Mouse (Mus musculus) forebrain, embryonic 15.5 days (tissue): ENCODE results near the gene Tle6. TPM values are rescaled to one million over a fixed set of nuclear protein-coding genes. Genes with fewer than 3 reads are reported as not detected.

Source experiments
- ATAC-seq: fragments of 200-750 bp; cut with Nextera tagmentation; replicated peaks from 2 replicates; pipeline ENCODE4 v1.8.0; 2017; ENCODE audit warnings: mild to moderate bottlenecking, moderate TSS enrichment, moderate library complexity
- H3K27ac ChIP-seq: fragments of 300-500 bp; sonication (generic); replicated peaks from 2 replicates; pipeline ENCODE4 v1.5.1; 2015; ENCODE audit warnings: mild to moderate bottlenecking, inconsistent platforms
- H3K27me3 ChIP-seq: fragments of 300-500 bp; sonication (generic); 2 replicates; pipeline ENCODE4 v1.6.1; 2015; ENCODE audit warnings: inconsistent platforms
- H3K36me3 ChIP-seq: fragments of 300-500 bp; sonication (generic); 2 replicates; pipeline ENCODE4 v1.6.1; 2015; ENCODE audit warnings: mild to moderate bottlenecking, inconsistent platforms
- H3K4me1 ChIP-seq: fragments of 300-500 bp; sonication (generic); 2 replicates; pipeline ENCODE4 v1.6.1; 2015; ENCODE audit warnings: inconsistent platforms
- H3K4me2 ChIP-seq: fragments of 300-500 bp; sonication (generic); replicated peaks from 2 replicates; pipeline ENCODE4 v1.6.1; 2015; ENCODE audit warnings: mild to moderate bottlenecking, inconsistent platforms
- H3K4me3 ChIP-seq: fragments of 300-500 bp; sonication (generic); 2 replicates; pipeline ENCODE4 v1.5.1; 2015; ENCODE audit warnings: mild to moderate bottlenecking, inconsistent platforms
- H3K9ac ChIP-seq: fragments of 300-500 bp; sonication (generic); replicated peaks from 2 replicates; pipeline ENCODE4 v1.6.1; 2015; ENCODE audit warnings: mild to moderate bottlenecking, inconsistent platforms
- H3K9me3 ChIP-seq: fragments of 300-500 bp; sonication (generic); 2 replicates; pipeline ENCODE4 v1.6.1; 2016; ENCODE audit warnings: inconsistent platforms
- WGBS: fragments of 180-500 bp; shearing (Covaris S2); methylation state at CpG from one replicate; pipeline ENCODE4 v1.1.7; 2015; ENCODE audit warnings: mixed read lengths; 5-methylcytosine and 5-hydroxymethylcytosine counted together
- polyA plus RNA-seq: library from polyadenylated mRNA; unstranded; fragments of >200 nt; fragmentation: Nextera tagmentation; extraction: Ambion mirVana; gene quantifications from 2 replicates; pipeline ENCODE4 v1.2.1, GENCODE M21; 2015

The Tle6 gene
- polyA plus RNA-seq, 1 experiment from 2014 or later, result 4.2 TPM

- H3K4me1 ChIP-seq, result no peaks in the 10 kb centered on the region
- H3K9ac ChIP-seq, result no peak overlapping the region
- H3K4me3 ChIP-seq, result no peak overlapping the region
- WGBS, result 69% methylated on average over 3 of the region's 3 CpGs
- no peak for ATAC-seq
- H3K27ac ChIP-seq, result no peak overlapping the region
- no peaks in the 10 kb centered on the region for H3K36me3 ChIP-seq
- no peaks in the 10 kb centered on the region for H3K9me3 ChIP-seq
- H3K27me3 ChIP-seq, result no peaks in the 10 kb centered on the region
- no peak overlapping the region for H3K4me2 ChIP-seq
Measured at GRCm38 (mm10) chr10:81612779-81613178, 11.9 kb upstream of the Tle6 start.

- Histone ChIP-seq H3K9ac (no peak overlapping the region), H3K4me1 (peaks cover 18% of the 10 kb centered on the region), H3K4me2 (no peak overlapping the region), H3K4me3 (no peak overlapping the region), H3K27ac (no peak overlapping the region), H3K27me3 (no peaks in the 10 kb centered on the region), H3K9me3 (no peaks in the 10 kb centered on the region), H3K36me3 (no peaks in the 10 kb centered on the region)
- ATAC-seq, result no peak
- 100% methylated on average over 1 of the region's 1 CpGs for WGBS
Measured at GRCm38 (mm10) chr10:81608308-81608707, 7.4 kb upstream of the Tle6 start.

- H3K27ac ChIP-seq, result peak within 1 kb of the TSS; percentile 93
- H3K4me1 ChIP-seq, result peaks cover 33% of the 10 kb centered on the region
- H3K9ac ChIP-seq, result peak within 1 kb of the TSS; percentile 64
- peak within 1 kb of the TSS; percentile 93 for H3K4me2 ChIP-seq
- H3K27me3 ChIP-seq, result no peaks in the 10 kb centered on the region
- peak within 1 kb of the TSS; percentile 54 for H3K4me3 ChIP-seq
- WGBS, result under 1% methylated on average over 39 of the region's 39 CpGs
- H3K36me3 ChIP-seq, result no peaks in the 10 kb centered on the region
- ATAC-seq, result peak; percentile 88
- H3K9me3 ChIP-seq, result no peaks in the 10 kb centered on the region
Measured at GRCm38 (mm10) chr10:81605974-81606751, 5.3 kb upstream of the Tle6 start, which contains the start of gene BC025920. BC025920 (plus strand) TSS chr10:81606270.

- peak overlapping the region; percentile 54 for H3K4me3 ChIP-seq
- no peaks in the 10 kb centered on the region for H3K36me3 ChIP-seq
- peaks cover 37% of the 10 kb centered on the region for H3K4me1 ChIP-seq
- no peaks in the 10 kb centered on the region for H3K9me3 ChIP-seq
- peak; percentile 26 for ATAC-seq
- WGBS, result 2% methylated on average over 14 of the region's 14 CpGs
- H3K27me3 ChIP-seq, result no peaks in the 10 kb centered on the region
- H3K4me2 ChIP-seq, result peak overlapping the region; percentile 93
- peak overlapping the region; percentile 93 for H3K27ac ChIP-seq
- H3K9ac ChIP-seq, result peak overlapping the region; percentile 47
Measured at GRCm38 (mm10) chr10:81605666-81605973, 4.7 kb upstream of the Tle6 start.

GRCm38 (mm10) chr10:81604968-81605665, 4.2 kb upstream of the Tle6 start:
- H3K9ac ChIP-seq, result peak overlapping the region; percentile 47
- H3K27ac ChIP-seq, result peak overlapping the region; percentile 93
- H3K4me3 ChIP-seq, result peak overlapping the region; percentile 54
- ATAC-seq, result peak; percentile 42
- H3K4me1 ChIP-seq, result peaks cover 38% of the 10 kb centered on the region
- H3K4me2 ChIP-seq, result peak overlapping the region; percentile 93
- H3K36me3 ChIP-seq, result no peaks in the 10 kb centered on the region
- no peaks in the 10 kb centered on the region for H3K27me3 ChIP-seq
- H3K9me3 ChIP-seq, result no peaks in the 10 kb centered on the region
- WGBS, result 20% methylated on average over 29 of the region's 29 CpGs

GRCm38 (mm10) chr10:81604019-81604967, 3.4 kb upstream of the Tle6 start:
- Histone ChIP-seq H3K27me3 (peaks cover 5% of the 10 kb centered on the region; the same call in 1 of the 2 replicates), H3K4me1 (peaks cover 38% of the 10 kb centered on the region), H3K4me2 (peak overlapping the region; percentile 93; the same call in 1 of the 2 replicates), H3K27ac (peak overlapping the region; percentile 93), H3K9me3 (no peaks in the 10 kb centered on the region), H3K36me3 (no peaks in the 10 kb centered on the region), H3K9ac (no peak overlapping the region), H3K4me3 (peak overlapping the region; percentile 54; the same call in 1 of the 2 replicates)
- 84% methylated on average over 12 of the region's 12 CpGs for WGBS
- ATAC-seq, result no peak

- no peak overlapping the region for H3K9ac ChIP-seq
- H3K4me2 ChIP-seq, result no peak overlapping the region
- H3K27ac ChIP-seq, result peak overlapping the region; percentile 12; the same call in 1 of the 2 replicates
- no peak for ATAC-seq
- no peaks in the 10 kb centered on the region for H3K9me3 ChIP-seq
- H3K27me3 ChIP-seq, result peaks cover 12% of the 10 kb centered on the region; the same call in 1 of the 2 replicates
- H3K4me3 ChIP-seq, result no peak overlapping the region
- peaks cover 42% of the 10 kb centered on the region for H3K4me1 ChIP-seq
- 16% methylated on average over 4 of the region's 4 CpGs for WGBS
- H3K36me3 ChIP-seq, result no peaks in the 10 kb centered on the region
Measured at GRCm38 (mm10) chr10:81602741-81603151, 1.9 kb upstream of the Tle6 start.

GRCm38 (mm10) chr10:81601396-81601905, 578 bp upstream of the Tle6 start:
- 15% methylated on average over 7 of the region's 7 CpGs for WGBS
- Histone ChIP-seq H3K4me1 (peaks cover 48% of the 10 kb centered on the region), H3K36me3 (no peaks in the 10 kb centered on the region), H3K4me2 (peak overlapping the region; percentile 40), H3K4me3 (no peak overlapping the region), H3K27me3 (peaks cover 13% of the 10 kb centered on the region; the same call in 1 of the 2 replicates), H3K9me3 (no peaks in the 10 kb centered on the region), H3K27ac (no peak overlapping the region), H3K9ac (no peak overlapping the region)
- no peak for ATAC-seq

GRCm38 (mm10) chr10:81600096-81600495, 777 bp downstream of the Tle6 start:
- Histone ChIP-seq H3K9me3 (no peaks in the 10 kb centered on the region), H3K27ac (no peak overlapping the region), H3K4me1 (peaks cover 53% of the 10 kb centered on the region), H3K4me2 (no peak overlapping the region), H3K9ac (no peak overlapping the region), H3K36me3 (no peaks in the 10 kb centered on the region), H3K4me3 (no peak overlapping the region), H3K27me3 (peaks cover 25% of the 10 kb centered on the region; the same call in 1 of the 2 replicates)
- no peak for ATAC-seq
- WGBS, result 55% methylated on average over 10 of the region's 10 CpGs

GRCm38 (mm10) chr10:81599630-81600029, 1.2 kb downstream of the Tle6 start:
- Histone ChIP-seq H3K4me3 (no peak overlapping the region), H3K4me1 (peaks cover 50% of the 10 kb centered on the region), H3K4me2 (no peak overlapping the region), H3K27me3 (peaks cover 30% of the 10 kb centered on the region), H3K9ac (no peak overlapping the region), H3K9me3 (no peaks in the 10 kb centered on the region), H3K36me3 (no peaks in the 10 kb centered on the region), H3K27ac (no peak overlapping the region)
- no peak for ATAC-seq
- 79% methylated on average over 5 of the region's 5 CpGs for WGBS

- Histone ChIP-seq H3K36me3 (no peaks in the 10 kb centered on the region), H3K9ac (no peak overlapping the region), H3K4me3 (no peak overlapping the region), H3K9me3 (no peaks in the 10 kb centered on the region), H3K4me2 (no peak overlapping the region), H3K27me3 (peaks cover 36% of the 10 kb centered on the region), H3K27ac (no peak overlapping the region), H3K4me1 (peaks cover 50% of the 10 kb centered on the region)
- WGBS, result 65% methylated on average over 6 of the region's 6 CpGs
- ATAC-seq, result no peak
Measured at GRCm38 (mm10) chr10:81598871-81599270, 2.0 kb downstream of the Tle6 start.
